Mouse (Mus musculus) liver, embryonic 11.5 days (tissue): ENCODE results near the gene Fbxw18. TPM values are rescaled to one million over a fixed set of nuclear protein-coding genes. Genes with fewer than 3 reads are reported as not detected.
"Not testable (repeated sequence)": the region's sequence is repeated elsewhere in the genome, so short reads cannot be mapped to it uniquely, and the experiment has no call there.

ENCODE experiments used
- ATAC-seq: fragments of 200-750 bp; cut with Nextera tagmentation; replicated peaks from 2 replicates; pipeline ENCODE4 v1.8.0; 2017; ENCODE audit warnings: moderate number of reproducible peaks, mild to moderate bottlenecking, moderate TSS enrichment, moderate library complexity; ENCODE audit not compliant: low FRiP score
- DNase-seq: peaks from one replicate; pipeline ENCODE4 v3.0.0-alpha.2; 2017; ENCODE audit warnings: low spot score
- H3K27ac ChIP-seq: fragments of 300-500 bp; sonication (generic); 2 replicates; pipeline ENCODE4 v1.5.1; 2014; ENCODE audit warnings: mild to moderate bottlenecking, low read depth, low read length, control low read depth
- H3K27me3 ChIP-seq: fragments of 300-500 bp; sonication (generic); replicated peaks from 2 replicates; pipeline ENCODE4 v1.6.1; 2014; ENCODE audit warnings: low read length, mixed read lengths; ENCODE audit not compliant: control insufficient read depth, insufficient read depth
- H3K36me3 ChIP-seq: fragments of 300-500 bp; sonication (generic); 2 replicates; pipeline ENCODE4 v1.6.1; 2014; ENCODE audit warnings: mild to moderate bottlenecking, low read length, moderate library complexity, mixed read lengths; ENCODE audit not compliant: control insufficient read depth, insufficient read depth
- H3K4me1 ChIP-seq: fragments of 300-500 bp; sonication (generic); replicated peaks from 2 replicates; pipeline ENCODE4 v1.6.1; 2014; ENCODE audit warnings: low read length, mixed read lengths; ENCODE audit not compliant: control insufficient read depth, insufficient read depth
- H3K4me2 ChIP-seq: fragments of 300-500 bp; sonication (generic); 2 replicates; pipeline ENCODE4 v1.6.1; 2014; ENCODE audit warnings: mild to moderate bottlenecking, control low read depth, moderate library complexity
- H3K4me3 ChIP-seq: fragments of 300-500 bp; sonication (generic); 2 replicates; pipeline ENCODE4 v1.5.1; 2014; ENCODE audit warnings: low read depth, low read length, control low read depth
- H3K9ac ChIP-seq: fragments of 300-500 bp; sonication (generic); 2 replicates; pipeline ENCODE4 v1.6.1; 2014; ENCODE audit warnings: low read depth, low read length, control low read depth
- H3K9me3 ChIP-seq: fragments of 300-500 bp; sonication (generic); 2 replicates; pipeline ENCODE4 v1.6.1; 2016; ENCODE audit warnings: low read length, inconsistent platforms, mixed read lengths; ENCODE audit not compliant: control insufficient read depth
- WGBS: fragments of 180-500 bp; shearing (Covaris S2); extraction: QIAGEN DNeasy Blood & Tissue Kit; methylation state at CpG from one replicate; pipeline ENCODE4 v1.1.7; 2014; 5-methylcytosine and 5-hydroxymethylcytosine counted together
- polyA plus RNA-seq: library from polyadenylated mRNA; unstranded; fragments of >200 nt; fragmentation: Nextera tagmentation; extraction: Ambion mirVana; gene quantifications from 2 replicates; pipeline ENCODE4 v1.2.1, GENCODE M21; 2014

Gene Fbxw18
- 0.11 and 0.12 TPM in 2 replicates for polyA plus RNA-seq

GRCm38 (mm10) chr9:109702600-109702999 is at the start of gene Fbxw18:
Gene Fbxw18 (minus strand): TSS chr9:109702700.
- H3K4me3 ChIP-seq, H3K27me3 ChIP-seq, DNase-seq, H3K4me2 ChIP-seq, ATAC-seq, H3K9me3 ChIP-seq, H3K4me1 ChIP-seq, H3K27ac ChIP-seq, H3K9ac ChIP-seq, H3K36me3 ChIP-seq: not testable (repeated sequence)
- WGBS, result 64% methylated on average over 4 of the region's 4 CpGs

GRCm38 (mm10) chr9:109745989-109746388 is 43.5 kb upstream of the Fbxw18 start, which contains the start of gene Fbxw26:
Gene Fbxw26 (minus strand): TSS chr9:109746089.
- not testable (repeated sequence) for H3K9me3 ChIP-seq, H3K36me3 ChIP-seq, H3K4me3 ChIP-seq, H3K27ac ChIP-seq, H3K4me2 ChIP-seq, H3K27me3 ChIP-seq, DNase-seq, H3K9ac ChIP-seq, ATAC-seq, H3K4me1 ChIP-seq
- WGBS, result 80% methylated on average over 3 of the region's 3 CpGs

- no peaks in the 10 kb centered on the region for H3K36me3 ChIP-seq
- WGBS, result 7% methylated on average over 1 of the region's 1 CpGs
- no peaks in the 10 kb centered on the region for H3K9me3 ChIP-seq
- no peak overlapping the region for H3K4me3 ChIP-seq
- H3K4me1 ChIP-seq, result no peaks in the 10 kb centered on the region
- ATAC-seq (0 out of 2 replicates have a peak, but pooled peaks have one; percentile 26), DNase-seq (peak; percentile 32)
- H3K4me2 ChIP-seq, result no peak overlapping the region
- H3K9ac ChIP-seq, result no peak overlapping the region
- no peak overlapping the region for H3K27ac ChIP-seq
- H3K27me3 ChIP-seq, result no peaks in the 10 kb centered on the region
Measured at GRCm38 (mm10) chr9:109685299-109685698, 17.2 kb downstream of the Fbxw18 start.

- DNase-seq, H3K4me3 ChIP-seq, H3K4me2 ChIP-seq, H3K36me3 ChIP-seq, H3K27me3 ChIP-seq, H3K9ac ChIP-seq, H3K9me3 ChIP-seq, H3K4me1 ChIP-seq, H3K27ac ChIP-seq, ATAC-seq: not testable (repeated sequence)
- WGBS, result 59% methylated on average over 2 of the region's 2 CpGs
Measured at GRCm38 (mm10) chr9:109664552-109664951, 37.9 kb downstream of the Fbxw18 start, which contains the start of gene Fbxw25. Gene Fbxw25 (minus strand): TSS chr9:109664652.

Other genes with a start within 250 kb of the Fbxw18 start
- gene Fbxw19, start 206.8 kb downstream of the Fbxw18 start, polyA plus RNA-seq, result not detected in 2 replicates
- gene Fbxw15, start 134.4 kb downstream of the Fbxw18 start, polyA plus RNA-seq, result 0.16 TPM in 1 of 2 replicates, not detected in the other
- gene Fbxw24, start 76.6 kb downstream of the Fbxw18 start, polyA plus RNA-seq, result not detected in 2 replicates
- gene Fbxw25, start 38.0 kb downstream of the Fbxw18 start, polyA plus RNA-seq, result not detected in 2 replicates
- gene Fbxw26, start 43.4 kb upstream of the Fbxw18 start, polyA plus RNA-seq, result 0.09 TPM in 1 of 2 replicates, not detected in the other
- not detected in 2 replicates for gene Fbxw27, start 88.0 kb upstream of the Fbxw18 start, polyA plus RNA-seq
- gene Spink8, start 109.6 kb upstream of the Fbxw18 start, polyA plus RNA-seq, result not detected in 2 replicates
- 91.1 and 94.6 TPM in 2 replicates for gene Nme6, start 130.0 kb upstream of the Fbxw18 start, polyA plus RNA-seq
- gene Camp, start 146.9 kb upstream of the Fbxw18 start, polyA plus RNA-seq, result 13.5 and 15.8 TPM in 2 replicates
- gene Cdc25a, start 172.9 kb upstream of the Fbxw18 start, polyA plus RNA-seq, result 39.8 and 42.5 TPM in 2 replicates
- 30.4 and 33.0 TPM in 2 replicates for gene Map4, start 228.8 kb upstream of the Fbxw18 start, polyA plus RNA-seq